Mouse (Mus musculus) G1E (cell line): ENCODE measurements around the gene Lrrc8d. TPM values are rescaled to one million over a fixed set of nuclear protein-coding genes. Genes with fewer than 3 reads are reported as not detected.

Experiments
- ATAC-seq: 2 replicates; pipeline ENCODE4 v1.8.0; 2016; ENCODE audit warnings: mild to moderate bottlenecking; ENCODE audit not compliant: insufficient number of reproducible peaks, poor library complexity, low FRiP score, severe bottlenecking; ENCODE audit errors: extremely low read depth
- DNase-seq: peaks from one replicate; pipeline ENCODE4 v3.0.0; 2012; ENCODE audit warnings: low spot score
- H3K27me3 ChIP-seq: 2 replicates; pipeline ENCODE4 v1.6.1; 2012; ENCODE audit warnings: mild to moderate bottlenecking, low read length, inconsistent platforms; ENCODE audit not compliant: insufficient read depth
- H3K36me3 ChIP-seq: replicated peaks from 2 replicates; pipeline ENCODE3; 2012; ENCODE audit warnings: mild to moderate bottlenecking, inconsistent platforms
- H3K4me1 ChIP-seq: 2 replicates; pipeline ENCODE4 v1.6.1; 2012; ENCODE audit warnings: low read depth, low read length, inconsistent platforms, mixed read lengths; ENCODE audit not compliant: insufficient read depth
- H3K4me3 ChIP-seq: 2 replicates; pipeline ENCODE4 v1.5.1; 2012; ENCODE audit warnings: low read depth, mild to moderate bottlenecking, inconsistent platforms, low read length, moderate library complexity, mixed read lengths
- H3K9me3 ChIP-seq: replicated peaks from 2 replicates; pipeline ENCODE4 v1.6.1; 2012; ENCODE audit warnings: inconsistent platforms
- CTCF ChIP-seq: IDR thresholded peaks from 2 replicates; pipeline ENCODE4 v1.5.1; 2012; ENCODE audit warnings: low read depth, low read length, inconsistent platforms, mixed read lengths
- GATA1 ChIP-seq: IDR thresholded peaks from 2 replicates; pipeline ENCODE4 v1.6.1; 2012; ENCODE audit warnings: borderline replicate concordance, low read length, inconsistent platforms, mixed read lengths
- GATA2 ChIP-seq: IDR thresholded peaks from 2 replicates; pipeline ENCODE4 v1.6.1; 2012; ENCODE audit warnings: low read depth, low read length, inconsistent platforms, borderline replicate concordance
- POLR2AphosphoS5 ChIP-seq: IDR thresholded peaks from 2 replicates; pipeline ENCODE4 v1.6.1; 2012; ENCODE audit warnings: low read depth, low read length, inconsistent platforms; ENCODE audit not compliant: insufficient replicate concordance
- TAL1 ChIP-seq: conservative IDR thresholded peaks from 2 replicates; pipeline ENCODE4 v1.6.1; 2012; ENCODE audit warnings: low read depth, low read length, inconsistent platforms, mixed read lengths
- polyA plus RNA-seq: library from polyadenylated mRNA; stranded (reverse); fragments of >175 nt; gene quantifications from 2 replicates; pipeline ENCODE4 v1.2.3, GENCODE M21; 2012
- total RNA-seq, 2 experiments: library from RNA; stranded (forward) in 1 of 2; stranded (reverse) in 1 of 2; fragments of 200-1000 nt in 1 of 2; fragments of >200 nt in 1 of 2; fragmentation: Nextera tagmentation in 1 of 2; gene quantifications; 2 replicates each; pipeline ENCODE4 v1.2.3; 2014 to 2017

The Lrrc8d gene
- total and polyA plus RNA-seq, 3 experiments: 0.23 to 0.38 TPM; not detected in 1

- no peaks in the 10 kb centered on the region for H3K4me1 ChIP-seq
- no peaks in the 10 kb centered on the region for H3K27me3 ChIP-seq
- peaks cover 42% of the 10 kb centered on the region for H3K9me3 ChIP-seq
- no peaks in the 10 kb centered on the region for H3K36me3 ChIP-seq
- DNase-seq (no peak), ATAC-seq (no peak)
- TF ChIP-seq TAL1 (no peak), GATA1 (no peak), GATA2 (no peak), POLR2AphosphoS5 (no peak), CTCF (no peak)
- no peak overlapping the region for H3K4me3 ChIP-seq
Measured at GRCm38 (mm10) chr5:105798421-105798820, 98.7 kb downstream of the Lrrc8d start.

DNA sequence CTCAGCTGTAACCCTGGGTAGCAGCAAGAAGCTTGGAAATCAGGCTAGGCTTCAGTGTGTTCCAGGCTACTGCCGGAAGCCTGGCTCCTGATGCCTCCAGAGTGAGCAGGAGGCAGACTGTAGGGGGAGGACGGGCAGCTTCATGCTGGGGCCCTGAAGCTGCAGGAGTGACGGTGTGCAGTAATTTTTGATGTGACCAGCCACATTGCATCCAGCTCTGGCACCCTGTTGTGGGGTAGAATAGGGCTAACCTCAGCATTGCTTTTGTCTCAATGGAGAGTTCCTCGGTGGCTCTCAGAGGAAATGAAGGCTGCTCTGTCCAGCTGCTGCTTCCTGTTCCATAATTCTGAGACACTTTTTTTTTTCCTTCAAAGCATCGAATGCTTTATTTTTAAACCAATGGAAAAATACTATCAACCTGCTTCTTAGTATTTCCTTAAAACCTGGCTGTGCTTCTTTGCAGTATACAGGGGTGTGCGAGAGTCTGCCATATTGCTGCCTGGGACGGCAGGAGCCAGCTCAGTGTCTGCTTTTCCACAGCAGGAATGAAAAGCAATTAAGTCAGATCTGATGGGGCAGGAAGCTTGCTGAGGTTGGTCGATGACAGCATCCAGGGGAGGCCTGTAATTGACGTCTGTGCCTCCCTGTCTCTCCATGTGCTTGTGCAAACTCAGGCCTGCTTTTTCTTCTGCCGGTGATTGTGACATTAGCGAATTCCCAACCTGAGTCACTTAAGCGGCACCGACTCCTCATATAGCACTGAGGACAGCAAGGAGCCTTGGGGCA lies 100.3 kb downstream of the Lrrc8d start:
- no peaks in the 10 kb centered on the region for H3K27me3 ChIP-seq
- DNase-seq (no peak), ATAC-seq (no peak)
- H3K36me3 ChIP-seq: no peaks in the 10 kb centered on the region
- TF ChIP-seq GATA2: no peak
- TF ChIP-seq TAL1: no peak
- TF ChIP-seq GATA1: no peak
- H3K4me1 ChIP-seq: no peaks in the 10 kb centered on the region
- no peak overlapping the region for H3K4me3 ChIP-seq
- peaks cover 38% of the 10 kb centered on the region for H3K9me3 ChIP-seq

- no peak for ATAC-seq
- TF ChIP-seq CTCF: no peak
- no peak for TF ChIP-seq TAL1
- no peak for TF ChIP-seq GATA1
- no peak for TF ChIP-seq GATA2
- H3K27me3 ChIP-seq: no peaks in the 10 kb centered on the region
- no peaks in the 10 kb centered on the region for H3K4me1 ChIP-seq
- no peak for DNase-seq
- no peak overlapping the region for H3K4me3 ChIP-seq
- peaks cover 41% of the 10 kb centered on the region for H3K9me3 ChIP-seq
- H3K36me3 ChIP-seq: no peaks in the 10 kb centered on the region
Measured at GRCm38 (mm10) chr5:105801031-105801529, 101.3 kb downstream of the Lrrc8d start.

- H3K27me3 ChIP-seq: no peaks in the 10 kb centered on the region
- TF ChIP-seq GATA1 (no peak), POLR2AphosphoS5 (no peak), TAL1 (no peak), GATA2 (no peak), CTCF (no peak)
- H3K9me3 ChIP-seq: peaks cover 46% of the 10 kb centered on the region
- ATAC-seq (no peak), DNase-seq (no peak)
- no peaks in the 10 kb centered on the region for H3K36me3 ChIP-seq
- H3K4me1 ChIP-seq: no peaks in the 10 kb centered on the region
- no peak overlapping the region for H3K4me3 ChIP-seq
Measured at GRCm38 (mm10) chr5:105805955-105806354, 106.2 kb downstream of the Lrrc8d start.

- TF ChIP-seq CTCF (no peak), TAL1 (no peak), POLR2AphosphoS5 (no peak), GATA1 (no peak), GATA2 (no peak)
- H3K9me3 ChIP-seq: peaks cover 54% of the 10 kb centered on the region
- no peak for ATAC-seq
- no peaks in the 10 kb centered on the region for H3K4me1 ChIP-seq
- no peaks in the 10 kb centered on the region for H3K36me3 ChIP-seq
- no peak for DNase-seq
- no peaks in the 10 kb centered on the region for H3K27me3 ChIP-seq
- no peak overlapping the region for H3K4me3 ChIP-seq
Measured at GRCm38 (mm10) chr5:105807461-105807860, 107.7 kb downstream of the Lrrc8d start.

GRCm38 (mm10) chr5:105809056-105809455 lies 109.3 kb downstream of the Lrrc8d start:
- ATAC-seq: no peak
- H3K9me3 ChIP-seq: peaks cover 65% of the 10 kb centered on the region
- H3K4me3 ChIP-seq: 0 out of 2 replicates have a peak overlapping the region, but pooled peaks have one; percentile 3
- H3K27me3 ChIP-seq: no peaks in the 10 kb centered on the region
- TF ChIP-seq CTCF: no peak
- TF ChIP-seq POLR2AphosphoS5: no peak
- no peak for TF ChIP-seq GATA2
- no peak for TF ChIP-seq GATA1
- no peak for TF ChIP-seq TAL1
- no peaks in the 10 kb centered on the region for H3K36me3 ChIP-seq
- no peaks in the 10 kb centered on the region for H3K4me1 ChIP-seq
- DNase-seq: no peak
